Mouse (Mus musculus) G1E-ER4 (cell line): Measurements from ENCODE around the gene Sort1. TPM values are rescaled to one million over a fixed set of nuclear protein-coding genes. Genes with fewer than 3 reads are reported as not detected.

Source experiments
- GATA1 ChIP-seq: IDR thresholded peaks from one replicate; pipeline ENCODE4 v1.8.0; 2012; ENCODE audit warnings: low read length, inconsistent platforms
- polyA plus RNA-seq: library from polyadenylated mRNA; stranded (reverse); fragments of >175 nt; gene quantifications from 2 replicates; pipeline ENCODE4 v1.2.3, GENCODE M21; 2012

Sort1 gene
- polyA plus RNA-seq, 1 experiment, result 1.6 TPM

- TF ChIP-seq GATA1, result no peak
These were observed 27.8 kb downstream of the Sort1 start for GRCm38 (mm10) chr3:108311688-108312087.

DNA sequence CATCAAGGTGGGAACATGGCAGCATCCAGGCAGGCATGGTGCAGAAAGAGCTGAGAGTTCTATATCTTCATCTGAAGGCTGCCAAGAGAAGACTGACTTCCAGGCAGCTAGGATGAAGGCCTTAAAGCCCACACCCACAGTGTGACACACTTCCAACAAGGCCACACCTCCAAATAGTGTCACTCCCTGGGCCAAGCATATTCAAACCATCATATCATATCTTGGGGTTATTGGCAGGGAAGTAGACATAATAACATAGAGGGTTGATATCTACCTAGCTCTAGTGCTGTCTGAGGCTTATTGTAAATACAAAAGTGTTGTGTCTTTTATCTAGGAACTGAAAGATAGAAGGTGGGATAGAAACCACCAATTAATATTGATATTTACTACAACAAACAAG lies 28.5 kb downstream of the Sort1 start:
- no peak for TF ChIP-seq GATA1

- no peak for TF ChIP-seq GATA1
These were observed 29.3 kb downstream of the Sort1 start for GRCm38 (mm10) chr3:108313138-108313537.

GRCm38 (mm10) chr3:108314038-108314675 lies 30.3 kb downstream of the Sort1 start:
- TF ChIP-seq GATA1, result no peak

DNA sequence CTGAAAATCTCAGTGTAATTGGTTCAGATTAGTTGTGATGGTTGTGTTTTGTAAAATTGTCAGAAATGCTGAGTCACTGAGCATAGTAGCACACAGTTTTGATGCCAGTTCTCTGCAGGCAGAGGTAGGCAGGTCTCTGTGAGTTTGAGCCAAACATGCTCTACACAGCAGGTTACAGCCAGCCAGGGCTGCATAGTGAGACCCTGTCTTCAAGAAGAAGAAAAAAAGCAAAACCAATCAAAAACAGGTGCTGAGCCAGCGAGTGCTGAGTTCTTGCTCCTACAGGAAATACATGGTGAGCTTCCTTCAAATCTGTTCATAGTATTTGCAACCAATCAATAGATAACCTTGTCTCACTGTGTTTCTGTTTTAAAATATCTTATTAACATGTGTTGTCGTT lies 34.6 kb downstream of the Sort1 start:
- no peak for TF ChIP-seq GATA1

DNA sequence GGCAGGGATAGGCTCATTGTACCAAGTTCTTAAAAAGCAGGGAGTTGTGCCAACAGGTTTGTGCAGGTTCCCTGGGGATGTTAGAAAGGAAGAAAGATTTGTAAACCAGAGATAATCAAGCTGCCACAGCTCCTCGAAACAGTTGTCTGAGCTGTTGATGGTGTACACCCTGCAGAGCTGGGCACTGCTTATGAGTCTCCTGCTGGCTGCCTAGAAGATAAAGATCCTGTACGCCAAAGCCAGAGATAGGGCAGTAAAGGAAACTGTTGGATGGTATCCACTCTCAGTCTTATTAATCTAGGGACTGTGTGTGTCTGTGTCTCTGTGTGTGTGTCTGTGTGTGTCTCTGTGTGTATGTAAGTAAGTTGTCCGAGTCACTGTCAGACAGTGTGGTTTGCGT lies 37.8 kb downstream of the Sort1 start:
- TF ChIP-seq GATA1, result no peak

- TF ChIP-seq GATA1, result no peak
These were observed 38.3 kb downstream of the Sort1 start for GRCm38 (mm10) chr3:108322136-108322535.

- TF ChIP-seq GATA1, result no peak
These were observed 39.1 kb downstream of the Sort1 start for GRCm38 (mm10) chr3:108322962-108323361.

- no peak for TF ChIP-seq GATA1
These were observed 41.0 kb downstream of the Sort1 start for GRCm38 (mm10) chr3:108324837-108325236.

DNA sequence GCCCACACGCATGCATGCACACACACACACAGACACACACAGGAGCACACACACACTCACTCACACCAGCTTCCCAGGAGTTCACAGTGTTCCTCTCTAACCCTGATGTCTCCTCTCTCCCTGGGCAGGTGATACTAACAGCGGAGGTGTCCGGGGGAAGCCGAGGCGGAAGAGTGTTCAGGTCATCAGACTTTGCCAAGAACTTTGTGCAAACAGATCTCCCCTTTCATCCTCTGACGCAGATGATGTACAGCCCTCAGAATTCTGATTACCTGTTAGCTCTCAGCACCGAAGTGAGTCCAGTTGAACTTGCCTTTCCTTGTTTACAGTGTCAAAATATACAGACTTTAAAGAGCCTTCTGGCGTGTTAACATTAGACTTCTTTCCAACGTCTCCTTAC lies 41.6 kb downstream of the Sort1 start:
- no peak for TF ChIP-seq GATA1

DNA sequence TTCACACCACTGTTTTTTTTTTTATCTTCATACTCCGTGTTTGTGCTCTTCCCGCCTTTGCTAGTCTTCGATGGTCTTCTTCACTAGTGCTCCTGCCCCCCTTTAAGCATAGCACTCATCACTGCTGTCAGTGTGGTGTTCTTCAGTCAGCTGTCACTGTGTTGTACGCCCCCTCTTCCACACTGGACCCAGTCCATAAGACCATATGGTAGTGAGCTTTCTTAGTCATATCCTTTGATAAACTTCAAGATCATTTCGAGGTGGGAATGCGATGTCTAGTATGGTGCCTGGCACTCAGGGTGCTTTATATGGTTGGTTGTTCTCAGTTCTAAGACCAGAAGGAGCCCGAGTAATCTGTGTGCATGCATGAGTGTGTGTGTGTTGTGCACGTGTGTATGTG lies 43.4 kb downstream of the Sort1 start:
- no peak for TF ChIP-seq GATA1

- no peak for TF ChIP-seq GATA1
These were observed 44.0 kb downstream of the Sort1 start for GRCm38 (mm10) chr3:108327916-108328315.

- TF ChIP-seq GATA1, result no peak
These were observed 44.6 kb downstream of the Sort1 start for GRCm38 (mm10) chr3:108328441-108328841.

GRCm38 (mm10) chr3:108330812-108331211 lies 46.9 kb downstream of the Sort1 start:
- no peak for TF ChIP-seq GATA1

DNA sequence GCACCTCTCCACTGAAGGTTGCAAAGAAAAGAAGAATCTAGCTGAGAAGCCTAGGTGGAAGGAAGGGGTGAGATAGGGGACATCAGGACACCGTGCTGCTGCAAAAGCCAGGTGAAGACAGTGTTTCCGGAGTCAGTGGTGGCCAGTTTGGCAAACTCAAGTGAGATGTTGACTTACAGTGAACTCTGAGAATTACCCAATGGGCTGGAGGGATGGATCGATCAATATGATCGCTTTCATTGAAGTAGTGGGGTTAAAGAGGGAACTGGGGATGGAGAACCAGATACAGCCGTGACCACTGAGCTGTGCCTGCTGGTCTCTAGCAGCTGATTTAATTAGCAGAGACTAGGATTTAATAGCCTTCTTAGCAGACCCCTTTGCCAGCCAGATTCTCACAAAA lies 53.0 kb downstream of the Sort1 start:
- no peak for TF ChIP-seq GATA1

DNA sequence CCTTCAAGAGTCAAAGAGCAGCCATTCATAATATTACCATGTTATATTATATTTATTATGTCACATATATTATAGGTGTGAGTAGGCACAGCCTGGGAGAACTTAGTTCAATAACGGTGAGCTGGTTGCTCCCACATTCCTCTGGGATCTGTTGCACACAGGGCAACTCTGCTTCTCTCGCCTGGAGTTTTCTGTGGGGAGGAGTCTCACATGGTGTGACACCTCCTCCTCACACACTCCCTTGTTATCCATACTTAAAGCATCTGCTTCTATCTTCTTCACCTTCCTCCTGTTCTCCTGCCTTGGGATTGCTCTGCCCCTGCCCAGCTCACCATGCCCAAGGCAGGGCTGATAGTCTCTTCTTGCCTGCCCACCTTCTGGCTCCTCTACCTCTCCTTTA lies 57.2 kb downstream of the Sort1 start:
- no peak for TF ChIP-seq GATA1

- no peak for TF ChIP-seq GATA1
These were observed 58.3 kb downstream of the Sort1 start for GRCm38 (mm10) chr3:108342185-108342584.

GRCm38 (mm10) chr3:108345855-108346254 lies 62.0 kb downstream of the Sort1 start:
- no peak for TF ChIP-seq GATA1
